Mouse (Mus musculus) layer of hippocampus, postnatal 14 days (tissue): Measurements from ENCODE around the gene Nlrp9b. TPM values are rescaled to one million over a fixed set of nuclear protein-coding genes. Genes with fewer than 3 reads are reported as not detected.
"Not testable (repeated sequence)": the region's sequence is repeated elsewhere in the genome, so short reads cannot be mapped to it uniquely, and the experiment has no call there.

Source experiments
- DNase-seq, 2 experiments: peaks; one replicate each; pipeline ENCODE4 v3.0.0; 2021 to 2022; ENCODE audit warnings: low spot score in 2 of 2, mixed read lengths in 1 of 2
- total RNA-seq, 2 experiments: library from RNA; stranded (reverse); gene quantifications; 2 replicates each; pipeline ENCODE4 v1.2.3; 2021

The Nlrp9b gene
- total RNA-seq, 2 experiments from 2014 or later = not detected

GRCm38 (mm10) chr7:20122479-20122878, 131.2 kb downstream of the Nlrp9b start, which contains the start of gene Gm16442:
Gene Gm16442, minus strand, starts transcription at chr7:20122579.
- not testable (repeated sequence) for DNase-seq

Other genes starting within 250 kb of the Nlrp9b start
- gene Nectin2, start 241.0 kb upstream of the Nlrp9b start, total RNA-seq = 10 to 100 TPM; 11.6 to 12.7 TPM
- gene Bcam, start 220.4 kb upstream of the Nlrp9b start, total RNA-seq = 10 to 100 TPM in 1 of 2 experiments, 1 to 10 TPM in 1; 8.8 to 14.0 TPM
- not detected for gene Cblc, start 194.7 kb upstream of the Nlrp9b start, total RNA-seq
- under 1 TPM; 0.38 to 0.78 TPM for gene Bcl3, start 168.7 kb upstream of the Nlrp9b start, total RNA-seq
- gene Gm19345, start 139.5 kb upstream of the Nlrp9b start, total RNA-seq = 1 to 10 TPM; 3.0 to 3.3 TPM
- gene Ceacam16, start 130.2 kb upstream of the Nlrp9b start, total RNA-seq = not detected
- not detected for gene Ceacam19, start 103.5 kb upstream of the Nlrp9b start, total RNA-seq
- gene Pvr, start 70.3 kb upstream of the Nlrp9b start, total RNA-seq = 10 to 100 TPM; 10.4 to 11.3 TPM
- not detected for gene Igsf23, start 40.7 kb upstream of the Nlrp9b start, total RNA-seq
- not detected for gene Ceacam20, start 26.1 kb upstream of the Nlrp9b start, total RNA-seq
- gene Vmn1r91, start 108.2 kb downstream of the Nlrp9b start, total RNA-seq = not detected
- not detected for gene Gm16442, start 131.1 kb downstream of the Nlrp9b start, total RNA-seq
- not detected for gene Vmn1r93, start 147.6 kb downstream of the Nlrp9b start, total RNA-seq
- not detected for gene Vmn1r94, start 176.9 kb downstream of the Nlrp9b start, total RNA-seq
- gene Vmn1r95, start 202.2 kb downstream of the Nlrp9b start, total RNA-seq = not detected
- gene Gm6164, start 214.1 kb downstream of the Nlrp9b start, total RNA-seq = not detected
- gene Gm4498, start 242.4 kb downstream of the Nlrp9b start, total RNA-seq = not detected